Mouse (Mus musculus) liver, postnatal 0 days (tissue): ENCODE data around the gene Irs2.

Experiments used
- CTCF ChIP-seq: sonication (generic); IDR thresholded peaks from 2 replicates; pipeline ENCODE4 v1.5.1; 2016; ENCODE audit warnings: antibody characterized with exemption, low read depth
- EP300 ChIP-seq: IDR thresholded peaks from 2 replicates; pipeline ENCODE4 v1.6.1; 2016; ENCODE audit warnings: antibody characterized with exemption, low read depth, mild to moderate bottlenecking

DNA sequence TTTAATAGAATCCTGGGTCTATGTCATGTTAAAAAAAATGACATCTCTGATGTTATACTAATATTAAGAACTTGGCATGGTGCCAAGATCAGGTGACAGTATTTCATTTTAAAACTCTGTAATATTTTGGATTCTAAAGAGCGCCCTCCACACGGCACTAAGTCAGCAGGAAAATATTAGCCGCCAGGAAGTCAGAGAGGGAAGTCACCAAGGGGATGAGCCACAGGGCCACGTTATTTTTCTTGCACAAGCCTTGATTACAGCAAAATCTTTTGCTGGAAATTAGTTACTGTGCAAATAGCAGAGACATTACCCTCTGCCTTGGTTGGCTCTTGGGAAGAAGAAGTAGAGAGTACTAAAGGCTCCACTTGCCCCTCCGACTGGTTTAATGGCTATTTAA, 30.5 kb upstream of the Irs2 start:
- TF ChIP-seq CTCF (no peak), EP300 (no peak)
